Mouse (Mus musculus): Measurements from ENCODE around the gene Trp53inp2.

Gene Trp53inp2

GRCm38 (mm10) chr2:155380261-155381059, at the start of gene Trp53inp2:
TSS of gene Trp53inp2 (plus strand) at chr2:155381059.
- DNase-seq (ENCODE audit: low spot score in 2 of 2) = no peak

DNA sequence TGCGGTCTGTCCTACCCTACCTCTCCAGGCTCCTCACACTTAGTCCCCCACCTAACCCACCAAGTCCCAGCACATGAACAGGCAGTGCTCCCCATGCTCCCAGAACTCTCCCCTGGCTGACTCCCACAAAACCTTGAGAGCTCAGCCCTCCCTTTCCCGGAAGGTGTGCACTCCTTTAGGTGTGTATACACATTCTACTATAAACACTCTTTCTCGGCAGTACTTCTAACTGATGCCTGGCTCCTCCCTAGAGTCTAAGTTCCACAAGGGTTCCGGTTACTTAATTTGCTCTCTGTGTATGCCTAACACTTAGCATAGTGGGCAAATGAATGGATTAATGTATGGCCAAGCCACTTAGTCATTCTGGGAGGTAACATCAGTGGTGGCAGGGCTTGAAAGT, 49.5 kb upstream of the Trp53inp2 start:
- no peak for DNase-seq (ENCODE audit: low spot score in 2 of 2)

DNA sequence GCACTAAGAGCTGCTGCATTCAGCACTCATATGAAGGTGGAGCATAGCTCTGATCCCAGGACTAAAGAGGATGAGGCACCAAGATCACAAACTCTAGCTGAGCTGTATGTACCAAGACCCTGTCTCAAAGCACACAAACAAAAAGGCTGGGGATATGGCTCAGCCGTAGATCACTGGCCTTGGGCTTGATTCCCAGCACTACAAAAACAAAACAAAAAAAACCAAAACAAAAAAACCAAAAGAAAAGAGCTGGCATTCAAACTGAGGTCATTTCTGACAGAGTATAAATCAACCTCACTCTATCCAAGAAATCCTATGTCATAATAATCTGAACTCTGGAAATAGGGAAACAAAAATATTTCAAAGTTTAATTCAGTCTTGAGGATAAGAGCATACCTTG, 47.4 kb upstream of the Trp53inp2 start:
- DNase-seq (ENCODE audit: low spot score in 2 of 2) = no peak

DNA sequence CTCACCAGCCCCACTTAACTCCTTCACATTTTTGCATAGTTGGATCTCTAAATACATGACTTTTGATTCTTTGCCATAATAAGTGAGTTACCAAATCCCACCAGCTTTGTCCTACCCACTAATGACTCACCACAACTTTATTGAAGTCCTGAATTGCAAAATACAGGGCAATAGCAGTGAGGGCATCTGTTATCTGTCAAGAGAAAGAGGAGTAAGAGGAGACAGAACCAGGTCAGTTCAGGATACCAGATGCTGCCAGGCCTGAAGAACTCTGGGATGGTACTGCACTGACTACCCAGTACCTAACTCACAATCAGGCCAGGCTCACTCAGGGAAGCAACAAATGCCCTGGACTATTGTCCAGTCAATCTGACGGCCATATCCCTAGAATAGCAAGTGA, 45.6 kb upstream of the Trp53inp2 start:
- no peak for DNase-seq (ENCODE audit: low spot score in 2 of 2)

- DNase-seq (ENCODE audit: low spot score in 2 of 2) = no peak
Measured at GRCm38 (mm10) chr2:155336254-155336653, 44.6 kb upstream of the Trp53inp2 start.

GRCm38 (mm10) chr2:155340166-155340565, 40.7 kb upstream of the Trp53inp2 start:
- DNase-seq (ENCODE audit: low spot score in 2 of 2) = no peak

DNA sequence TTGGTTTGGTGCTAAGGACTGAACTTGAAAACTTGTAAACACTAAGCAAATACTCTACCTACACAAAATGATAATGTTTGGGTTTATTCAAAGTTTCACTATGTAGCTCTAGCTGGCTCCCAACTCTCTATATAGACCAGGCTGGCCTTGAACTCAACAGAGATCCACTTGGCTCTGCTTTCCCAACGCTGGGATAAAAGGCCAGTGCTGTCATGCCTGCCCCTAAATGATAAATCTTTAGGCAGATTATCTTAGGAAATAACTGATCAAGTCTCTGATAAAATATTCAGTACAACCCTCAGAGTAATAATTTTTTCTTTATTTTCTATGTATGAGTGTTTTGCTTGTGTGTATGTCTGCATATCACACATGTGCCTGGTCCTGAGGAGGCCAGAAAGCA, 34.2 kb upstream of the Trp53inp2 start:
- no peak for DNase-seq (ENCODE audit: low spot score in 2 of 2)

DNA sequence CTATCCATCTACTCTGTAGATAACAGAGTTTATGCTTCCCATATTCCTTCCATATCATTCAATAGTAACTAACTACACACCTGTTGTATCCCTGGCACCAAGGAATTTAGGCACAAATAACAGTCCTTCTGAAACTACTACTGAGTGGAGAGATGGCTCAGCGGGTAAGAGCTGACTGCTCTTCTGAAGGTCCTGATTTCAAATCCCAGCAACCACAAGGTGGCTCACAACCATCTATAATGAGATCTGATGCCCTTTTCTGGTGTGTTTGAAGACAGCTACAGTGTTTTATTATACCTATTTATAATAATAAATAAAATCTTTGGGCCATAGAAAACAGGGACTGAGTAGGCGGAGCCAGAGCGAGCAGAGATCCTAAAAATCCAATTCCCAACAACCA, 26.5 kb upstream of the Trp53inp2 start:
- no peak for DNase-seq (ENCODE audit: low spot score in 2 of 2)

DNA sequence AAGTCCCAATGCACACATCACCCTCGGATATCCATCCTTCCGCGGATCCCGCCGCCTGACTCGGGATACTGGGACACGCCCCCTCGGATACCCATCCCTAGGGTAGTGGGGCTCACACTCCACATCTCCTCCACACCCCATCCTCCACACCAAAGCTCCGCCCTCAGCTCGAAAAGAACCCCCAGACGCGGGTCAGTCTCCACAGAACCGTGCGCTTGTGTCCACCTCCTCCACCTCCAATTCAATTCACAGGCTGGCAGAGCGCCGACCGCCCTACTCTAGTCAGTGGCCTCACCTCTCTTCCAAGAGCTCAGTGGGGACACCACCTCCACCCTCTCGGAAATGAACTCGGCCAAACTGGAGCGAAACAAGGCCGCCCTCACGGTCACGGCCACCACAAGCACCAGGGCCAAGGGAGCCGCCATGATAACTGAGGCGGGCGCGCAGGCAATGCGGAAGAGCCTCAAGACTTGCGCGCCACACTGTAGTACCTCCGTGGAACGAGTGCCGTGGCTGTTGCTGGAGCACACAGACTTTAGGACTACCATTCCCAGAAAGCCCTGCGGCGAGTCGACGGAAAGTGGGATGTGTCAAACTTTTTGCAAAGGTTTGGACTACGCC, 23.8 kb upstream of the Trp53inp2 start, which contains the start of gene Pigu:
TSS of gene Pigu (minus strand) at position 460 of the 621 bp plus-strand sequence.
- DNase-seq (ENCODE audit: low spot score in 2 of 2) = peak; percentile 86 to 88

DNA sequence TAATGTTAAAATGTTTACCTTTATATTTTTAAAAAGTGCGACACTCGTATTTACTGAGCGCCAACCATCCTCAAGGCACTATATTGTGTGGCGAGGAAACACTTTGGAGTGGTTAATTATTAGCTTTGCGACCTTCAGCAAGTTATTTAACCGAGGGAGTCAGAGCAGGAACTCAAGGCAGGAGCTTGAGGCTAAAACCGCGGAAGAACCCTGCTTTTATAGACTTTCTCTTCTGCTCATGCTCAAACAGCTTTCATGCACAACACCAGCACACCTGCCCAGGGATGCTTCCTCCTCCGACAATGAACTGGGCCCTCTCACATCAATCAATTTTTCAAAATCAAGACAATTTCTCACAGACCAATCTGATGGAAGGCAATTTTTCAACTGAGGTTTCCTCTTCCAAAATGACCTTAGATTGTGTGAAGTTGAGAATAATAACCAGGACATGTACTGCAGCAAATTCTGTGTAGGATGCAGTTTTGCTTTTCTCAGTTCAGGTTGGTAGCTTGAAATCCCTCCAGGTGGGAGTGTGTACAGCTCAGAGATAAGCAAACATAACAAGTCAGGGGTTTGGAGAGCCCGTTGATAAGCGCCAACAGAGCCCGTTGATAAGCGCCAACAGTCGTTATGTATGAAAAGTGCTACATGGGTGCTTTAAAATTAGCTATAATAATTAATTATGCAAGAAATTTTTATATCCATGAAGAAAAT, 23.0 kb upstream of the Trp53inp2 start:
- DNase-seq (ENCODE audit: low spot score in 2 of 2) = peak in 1 of 2 experiments; percentile 11

GRCm38 (mm10) chr2:155367635-155368284, 13.1 kb upstream of the Trp53inp2 start:
- no peak for DNase-seq (ENCODE audit: low spot score in 2 of 2)

DNA sequence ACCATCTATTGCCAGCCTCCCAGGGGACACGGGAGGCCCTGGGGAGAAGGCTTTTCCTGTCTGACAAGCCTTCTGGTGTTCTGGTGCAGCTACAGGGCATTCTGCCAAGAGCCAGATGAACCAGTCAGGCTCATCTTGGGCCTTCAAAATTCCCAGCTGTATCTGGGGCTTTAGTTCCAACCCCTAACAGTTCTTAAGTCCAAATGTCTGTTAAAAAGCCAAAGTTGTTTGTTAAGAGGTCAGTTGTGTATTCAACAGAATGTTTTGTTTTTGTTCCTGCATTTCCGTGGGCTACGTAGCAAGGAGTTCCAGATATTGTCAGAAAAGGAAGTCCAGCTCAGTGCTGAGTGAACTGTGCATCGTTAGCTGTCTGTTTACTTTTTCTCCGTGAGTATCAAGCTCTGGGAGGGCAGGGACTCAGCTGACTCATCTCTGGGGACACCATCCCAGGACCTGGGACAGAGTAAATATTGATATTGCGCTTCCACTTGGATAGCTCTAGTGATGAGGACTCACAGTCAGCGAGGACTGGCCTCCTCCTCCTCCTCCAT, 11.5 kb upstream of the Trp53inp2 start:
- no peak for DNase-seq (ENCODE audit: low spot score in 2 of 2)

DNA sequence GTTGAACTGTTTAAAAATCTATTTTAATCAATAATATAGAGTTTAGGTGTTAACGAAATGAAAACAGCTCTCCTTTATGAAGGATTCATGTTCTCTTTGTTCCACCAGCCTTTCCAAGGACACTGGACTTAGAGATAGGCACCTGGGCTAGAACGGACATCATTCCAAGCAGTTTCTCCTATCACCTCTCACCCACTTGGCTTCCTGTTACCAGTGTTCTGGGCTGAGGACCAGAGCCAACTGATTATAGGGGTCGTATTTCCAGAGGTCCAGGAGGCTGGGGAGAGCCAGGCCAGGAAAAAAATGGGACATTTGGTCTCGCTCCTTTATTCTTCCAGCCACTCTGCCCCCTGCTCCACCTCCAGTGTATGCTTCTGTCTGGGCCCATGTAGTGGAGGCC, 8.4 kb upstream of the Trp53inp2 start:
- no peak for DNase-seq (ENCODE audit: low spot score in 2 of 2)

DNA sequence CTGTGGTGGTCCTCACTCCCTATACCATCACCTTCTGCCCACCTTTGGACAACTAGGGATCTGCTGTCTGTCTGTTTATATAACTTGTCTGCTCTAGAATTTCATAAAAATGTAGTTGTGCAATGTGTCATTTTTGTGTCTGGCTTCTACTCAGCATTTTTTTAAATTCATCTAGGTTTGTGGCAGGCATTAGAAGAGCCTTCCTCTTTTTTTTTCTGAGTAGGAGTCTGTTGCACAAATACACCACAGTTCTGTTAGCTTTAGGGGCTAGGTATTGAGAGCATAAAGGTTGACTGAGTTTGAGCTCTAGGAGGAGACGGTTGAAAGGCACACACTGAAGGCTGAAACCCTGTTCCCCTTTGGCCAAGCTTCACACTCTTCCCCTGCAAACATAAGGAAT, 7.6 kb upstream of the Trp53inp2 start:
- DNase-seq (ENCODE audit: low spot score in 2 of 2) = no peak

- no peak for DNase-seq (ENCODE audit: low spot score in 2 of 2)
Measured at GRCm38 (mm10) chr2:155373886-155374285, 7.0 kb upstream of the Trp53inp2 start.

DNA sequence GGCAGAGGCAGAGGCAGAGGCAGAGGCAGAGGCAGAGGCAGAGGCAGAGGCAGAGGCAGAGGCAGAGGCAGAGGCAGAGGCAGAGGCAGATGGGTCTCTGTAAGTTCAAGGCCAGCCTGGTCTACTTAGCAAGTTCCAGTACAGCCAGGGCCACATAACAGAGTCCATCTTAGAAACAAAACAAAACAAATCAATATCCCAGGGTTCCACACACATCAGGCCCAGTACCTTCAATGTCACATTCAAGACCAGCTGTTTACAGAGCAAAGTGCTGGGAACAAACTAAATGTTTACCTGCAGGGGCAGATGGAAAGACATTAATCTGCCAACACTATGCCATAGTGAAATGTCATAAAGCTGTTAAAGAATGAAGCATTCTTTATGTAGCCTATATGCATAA, 6.3 kb upstream of the Trp53inp2 start:
- DNase-seq (ENCODE audit: low spot score in 2 of 2) = no peak

DNA sequence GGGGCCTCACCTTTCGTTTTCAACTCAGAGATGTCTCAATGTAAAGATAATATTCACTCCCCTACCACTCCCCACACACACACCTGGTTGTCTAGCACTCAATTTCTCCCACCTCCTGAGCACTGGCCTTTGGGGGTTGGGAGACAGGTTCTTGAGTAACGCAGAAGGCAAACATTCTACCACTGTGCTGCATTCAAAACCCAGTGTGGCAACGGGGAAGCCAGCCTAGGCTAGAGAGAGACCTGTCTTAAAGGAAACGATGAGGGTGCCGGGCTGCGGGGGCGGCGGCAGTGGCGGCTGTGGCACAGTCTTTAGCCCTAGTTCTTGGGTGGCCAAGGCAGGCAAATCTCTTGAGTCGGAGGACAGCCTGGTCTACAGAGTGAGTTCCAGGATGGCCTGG, 4.7 kb upstream of the Trp53inp2 start:
- no peak for DNase-seq (ENCODE audit: low spot score in 2 of 2)

DNA sequence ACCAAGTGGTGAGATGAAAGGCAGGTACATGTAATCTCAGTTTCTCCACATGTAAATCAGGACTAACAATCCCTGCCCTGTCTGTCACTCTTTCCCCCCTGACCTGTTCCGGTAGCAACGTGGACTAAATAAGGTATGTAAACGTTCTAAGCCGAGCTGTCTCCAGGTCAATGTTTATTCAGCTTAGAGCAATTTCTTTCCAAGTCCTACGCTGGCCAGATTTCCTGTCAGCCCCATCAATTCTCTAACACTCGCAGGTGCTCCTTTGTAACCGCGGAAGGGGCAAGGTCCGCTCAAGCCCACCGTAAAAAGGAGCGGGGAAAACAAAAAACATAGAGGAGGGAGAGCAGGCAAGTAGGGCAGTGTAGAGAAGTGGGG, 190 bp downstream of the Trp53inp2 start:
- DNase-seq (ENCODE audit: low spot score in 2 of 2) = no peak

GRCm38 (mm10) chr2:155381643-155382331, 928 bp downstream of the Trp53inp2 start:
- DNase-seq (ENCODE audit: low spot score in 2 of 2) = peak; percentile 95 to 97

DNA sequence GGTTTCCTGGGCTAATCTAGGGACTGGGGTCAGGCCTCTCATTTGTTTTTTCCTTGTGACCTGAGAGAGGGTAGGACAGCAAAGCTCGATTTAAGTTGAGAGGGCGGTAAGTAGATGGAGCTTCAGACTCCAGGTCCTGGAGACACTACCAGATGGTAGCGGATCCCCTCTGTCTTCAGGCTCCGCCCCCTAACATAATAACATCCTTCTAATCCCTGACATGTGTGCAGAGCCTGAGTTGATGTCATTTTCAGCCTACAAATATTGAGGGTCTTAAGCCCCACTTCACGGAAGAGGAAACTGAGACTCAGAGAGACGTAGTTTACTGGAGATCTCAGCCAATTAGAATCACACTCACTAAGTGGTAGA, 1.5 kb downstream of the Trp53inp2 start:
- no peak for DNase-seq (ENCODE audit: low spot score in 2 of 2)

DNA sequence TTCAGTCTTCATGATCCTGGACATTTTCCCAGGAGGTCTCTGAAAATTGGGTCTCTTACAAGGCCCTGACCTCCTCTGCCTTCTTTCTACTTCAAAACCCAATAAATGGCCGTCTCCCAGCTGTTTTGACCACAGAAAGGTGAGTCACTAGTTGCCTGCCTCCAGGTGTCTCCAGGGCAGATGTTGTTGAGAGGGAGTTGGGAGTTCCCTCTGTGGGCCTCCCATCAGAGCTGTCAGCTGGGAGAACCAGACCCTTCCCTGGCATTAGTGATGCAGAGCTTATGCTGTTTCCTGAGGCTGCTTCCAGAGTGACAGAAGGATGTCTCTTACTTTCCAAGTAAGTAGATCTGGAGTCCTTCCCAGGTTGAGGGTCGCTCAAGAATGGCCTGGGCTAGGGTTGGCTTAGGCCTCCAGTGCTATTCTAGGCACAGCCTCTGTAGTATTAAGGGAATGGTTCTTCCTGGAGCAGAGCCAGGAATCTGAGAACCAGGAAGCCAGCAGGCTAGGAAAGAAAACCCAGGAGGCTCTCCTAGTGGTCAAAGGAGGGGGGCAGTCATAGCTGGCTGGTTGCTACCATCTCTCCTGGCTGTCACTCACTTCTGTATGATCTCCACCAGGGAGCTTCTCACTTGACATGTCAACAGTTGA, 2.1 kb downstream of the Trp53inp2 start:
- no peak for DNase-seq (ENCODE audit: low spot score in 2 of 2)
